Mouse (Mus musculus): Measurements from ENCODE around the gene Atp6v1c2.

GRCm38 (mm10) chr12:17242041-17242440 is 87.1 kb downstream of the Atp6v1c2 start:
- TF ChIP-seq GATA1 (IDR thresholded peaks at IDR 0.05; ENCODE audit: low read length), result no peak
- no peak for TF ChIP-seq TAL1 (IDR thresholded peaks at IDR 0.05; ENCODE audit: low read length)

All from erythroblast, embryonic 14.5 days (primary cell).